Mouse (Mus musculus) heart, postnatal 0 days (tissue): ENCODE results near the gene Rab14. TPM values are rescaled to one million over a fixed set of nuclear protein-coding genes. Genes with fewer than 3 reads are reported as not detected.

Experiments used
- ATAC-seq: fragments of 200-750 bp; cut with Nextera tagmentation; 2 replicates; pipeline ENCODE4 v1.8.0; 2017; ENCODE audit warnings: low read depth, moderate number of reproducible peaks, moderate library complexity; ENCODE audit not compliant: insufficient read depth
- DNase-seq: peaks from one replicate; pipeline ENCODE4 v3.0.0-alpha.2; 2016; ENCODE audit warnings: low spot score
- H3K27ac ChIP-seq: fragments of 300-500 bp; sonication (generic); 2 replicates; pipeline ENCODE4 v1.5.1; 2014; ENCODE audit warnings: low read depth, mild to moderate bottlenecking
- H3K27me3 ChIP-seq: fragments of 300-500 bp; sonication (generic); 2 replicates; pipeline ENCODE4 v1.6.1; 2014; ENCODE audit warnings: low read length, mixed read lengths; ENCODE audit not compliant: control insufficient read depth, insufficient read depth
- H3K36me3 ChIP-seq: fragments of 300-500 bp; sonication (generic); replicated peaks from 2 replicates; pipeline ENCODE4 v1.6.1; 2014; ENCODE audit warnings: low read length, mixed read lengths; ENCODE audit not compliant: control insufficient read depth, insufficient read depth
- H3K4me1 ChIP-seq: fragments of 300-500 bp; sonication (generic); 2 replicates; pipeline ENCODE4 v1.6.1; 2014; ENCODE audit warnings: antibody characterized with exemption; ENCODE audit not compliant: control insufficient read depth, insufficient read depth
- H3K4me2 ChIP-seq: fragments of 300-500 bp; sonication (generic); 2 replicates; pipeline ENCODE4 v1.6.1; 2014; ENCODE audit warnings: low read depth, mild to moderate bottlenecking, low read length, moderate library complexity
- H3K4me3 ChIP-seq: fragments of 300-500 bp; sonication (generic); 2 replicates; pipeline ENCODE4 v1.5.1; 2014; ENCODE audit warnings: low read depth, low read length
- H3K9ac ChIP-seq: fragments of 300-500 bp; sonication (generic); replicated peaks from 2 replicates; pipeline ENCODE4 v1.6.1; 2014; ENCODE audit warnings: low read depth, low read length, mixed read lengths
- H3K9me3 ChIP-seq: fragments of 300-500 bp; sonication (generic); replicated peaks from 2 replicates; pipeline ENCODE4 v1.6.1; 2016; ENCODE audit warnings: low read length; ENCODE audit not compliant: control insufficient read depth
- CTCF ChIP-seq: IDR thresholded peaks from 2 replicates; pipeline ENCODE4 v1.5.1; 2016; ENCODE audit warnings: antibody characterized with exemption, control low read depth, low read depth
- EP300 ChIP-seq: IDR thresholded peaks from 2 replicates; pipeline ENCODE4 v1.6.1; 2016; ENCODE audit warnings: antibody characterized with exemption, low read depth
- WGBS: fragments of 180-500 bp; shearing (Covaris S2); extraction: QIAGEN DNeasy Blood & Tissue Kit; methylation state at CpG from one replicate; pipeline ENCODE4 v1.1.7; 2014; 5-methylcytosine and 5-hydroxymethylcytosine counted together
- polyA plus RNA-seq: library from polyadenylated mRNA; unstranded; fragments of >200 nt; fragmentation: Nextera tagmentation; extraction: Ambion mirVana; gene quantifications from 2 replicates; pipeline ENCODE4 v1.2.1, GENCODE M21; 2015
- total RNA-seq: library from RNA; depleted of rRNA; stranded (reverse); fragments of >200 nt; gene quantifications from 2 replicates; pipeline ENCODE4 v1.2.3, GENCODE M21; 2014; ENCODE audit warnings: low replicate concordance

Gene Rab14
- total and polyA plus RNA-seq, 2 experiments from 2014 or later = 130 to 349 TPM

GRCm38 (mm10) chr2:35199541-35199940 is 1.4 kb downstream of the Rab14 start:
- Histone ChIP-seq H3K4me1 (peaks cover 26% of the 10 kb centered on the region), H3K27ac (peak overlapping the region; percentile 99), H3K9me3 (no peaks in the 10 kb centered on the region), H3K27me3 (no peaks in the 10 kb centered on the region), H3K36me3 (no peaks in the 10 kb centered on the region), H3K4me3 (peak overlapping the region; percentile 97), H3K9ac (peak overlapping the region; percentile 100), H3K4me2 (peak overlapping the region; percentile 89)
- DNase-seq = peak; percentile 33
- ATAC-seq = no peak
- no peak for TF ChIP-seq CTCF
- no peak for TF ChIP-seq EP300
- WGBS = under 1% methylated on average over 5 of the region's 5 CpGs

- peaks cover 26% of the 10 kb centered on the region for H3K4me1 ChIP-seq
- no peak for ATAC-seq
- no peak overlapping the region for H3K9ac ChIP-seq
- no peaks in the 10 kb centered on the region for H3K9me3 ChIP-seq
- no peaks in the 10 kb centered on the region for H3K27me3 ChIP-seq
- H3K27ac ChIP-seq = peak overlapping the region; percentile 43; the same call in 1 of the 2 replicates
- 47% methylated on average over 6 of the region's 6 CpGs for WGBS
- DNase-seq = no peak
- H3K4me3 ChIP-seq = no peak overlapping the region
- TF ChIP-seq EP300 (no peak), CTCF (no peak)
- H3K4me2 ChIP-seq = no peak overlapping the region
- no peaks in the 10 kb centered on the region; the same call in none of the 2 replicates for H3K36me3 ChIP-seq
Observed at GRCm38 (mm10) chr2:35195626-35196544, 5.0 kb downstream of the Rab14 start.

- DNase-seq (no peak), ATAC-seq (no peak)
- TF ChIP-seq EP300 (no peak), CTCF (no peak)
- H3K9me3 ChIP-seq = no peaks in the 10 kb centered on the region
- 78% methylated on average over 1 of the region's 1 CpGs for WGBS
- peaks cover 20% of the 10 kb centered on the region for H3K4me1 ChIP-seq
- H3K4me3 ChIP-seq = no peak overlapping the region
- H3K27ac ChIP-seq = no peak overlapping the region
- H3K36me3 ChIP-seq = peaks cover 17% of the 10 kb centered on the region
- no peak overlapping the region for H3K9ac ChIP-seq
- H3K4me2 ChIP-seq = no peak overlapping the region
- H3K27me3 ChIP-seq = no peaks in the 10 kb centered on the region
Observed at GRCm38 (mm10) chr2:35193976-35194375, 6.9 kb downstream of the Rab14 start.

- Histone ChIP-seq H3K27ac (no peak overlapping the region), H3K9me3 (no peaks in the 10 kb centered on the region), H3K9ac (no peak overlapping the region), H3K27me3 (no peaks in the 10 kb centered on the region), H3K4me2 (no peak overlapping the region), H3K4me3 (no peak overlapping the region), H3K4me1 (peaks cover 4% of the 10 kb centered on the region; the same call in 1 of the 2 replicates), H3K36me3 (peaks cover 46% of the 10 kb centered on the region)
- DNase-seq (no peak), ATAC-seq (no peak)
- TF ChIP-seq EP300 = no peak
- 69% methylated on average over 5 of the region's 5 CpGs for WGBS
Observed at GRCm38 (mm10) chr2:35188929-35189328, 12.0 kb downstream of the Rab14 start.

DNA sequence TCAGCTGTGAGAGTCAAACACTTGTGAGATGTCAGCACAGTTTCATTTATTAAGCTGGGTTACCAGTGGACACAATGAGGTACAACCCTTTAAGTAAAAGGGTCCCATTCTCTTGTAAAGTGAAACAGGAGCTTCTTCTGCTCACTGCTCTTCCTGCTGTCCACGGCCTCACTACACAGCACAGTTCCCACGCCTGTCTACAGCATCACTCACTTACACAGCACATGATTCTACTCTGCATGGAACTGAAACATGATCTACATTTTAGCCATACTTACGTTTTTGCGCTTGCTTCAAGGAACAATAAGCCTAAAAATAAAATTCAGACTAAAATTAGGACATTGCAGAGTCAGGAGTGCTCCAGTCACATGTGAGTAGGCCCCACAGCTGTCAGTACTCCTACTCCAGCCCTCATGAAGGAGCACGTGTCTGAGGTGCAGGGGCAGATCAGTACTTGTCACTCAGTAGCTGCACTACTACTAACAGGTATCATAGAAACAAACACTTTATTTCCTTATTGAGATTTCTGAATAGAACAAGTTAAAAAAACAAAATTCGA is 17.7 kb downstream of the Rab14 start:
- H3K36me3 ChIP-seq = peaks cover 74% of the 10 kb centered on the region
- DNase-seq = peak; percentile 46
- H3K4me3 ChIP-seq = no peak overlapping the region
- WGBS = 41% methylated on average over 6 of the region's 6 CpGs
- no peaks in the 10 kb centered on the region for H3K27me3 ChIP-seq
- no peak overlapping the region for H3K9ac ChIP-seq
- H3K9me3 ChIP-seq = no peaks in the 10 kb centered on the region
- peak; percentile 89 for ATAC-seq
- no peak; the same call in none of the 2 replicates for TF ChIP-seq EP300
- no peak for TF ChIP-seq CTCF
- peaks cover 4% of the 10 kb centered on the region; the same call in 1 of the 2 replicates for H3K4me1 ChIP-seq
- H3K4me2 ChIP-seq = no peak overlapping the region
- H3K27ac ChIP-seq = peak overlapping the region; percentile 69
